Mouse (Mus musculus) CH12.LX (cell line): ENCODE results near the gene Ift81. TPM values are rescaled to one million over a fixed set of nuclear protein-coding genes. Genes with fewer than 3 reads are reported as not detected.

Source experiments
- DNase-seq: peaks from one replicate; pipeline ENCODE4 v3.0.0-alpha.2; 2013; ENCODE audit errors: extremely low read depth
- H3K27ac ChIP-seq: 2 replicates; pipeline ENCODE4 v1.5.1; 2012; ENCODE audit warnings: low read depth, mild to moderate bottlenecking, control low read depth, moderate library complexity; ENCODE audit not compliant: insufficient read depth
- H3K27me3 ChIP-seq: replicated peaks from 2 replicates; pipeline ENCODE3; 2012; ENCODE audit warnings: inconsistent platforms
- H3K36me3 ChIP-seq, 2 experiments: replicated peaks in 1 of 2; 2 replicates each; pipeline versions ENCODE3 to v1.6.1; 2012; ENCODE audit warnings: inconsistent platforms in 1 of 2, low read length in 1 of 2, mild to moderate bottlenecking in 1 of 2, mixed read lengths in 1 of 2, moderate library complexity in 1 of 2; ENCODE audit not compliant: control insufficient read depth in 1 of 2, insufficient read depth in 1 of 2
- H3K4me1 ChIP-seq, 2 experiments: 2 replicates each; pipeline ENCODE4 v1.6.1; 2012; ENCODE audit warnings: inconsistent platforms in 1 of 2, moderate library complexity in 1 of 2; ENCODE audit not compliant: insufficient read depth in 2 of 2, control insufficient read depth in 1 of 2
- H3K4me2 ChIP-seq: 2 replicates; pipeline ENCODE4 v1.6.1; 2012; ENCODE audit warnings: low read depth, mild to moderate bottlenecking, control low read depth; ENCODE audit not compliant: poor library complexity, insufficient read depth, severe bottlenecking
- H3K4me3 ChIP-seq, 3 experiments: fragments of 150-350 bp in 1 of 3; sonication (generic) in 1 of 3; replicated peaks in 1 of 3; 2 replicates each; pipeline versions ENCODE3 to v1.5.1; 2011 to 2012; ENCODE audit warnings: low read depth in 2 of 3, low read length in 2 of 3, mild to moderate bottlenecking in 2 of 3, moderate library complexity in 2 of 3, control low read depth in 1 of 3, improper control_type of control experiment in 1 of 3, inconsistent platforms in 1 of 3, mixed read lengths in 1 of 3; ENCODE audit not compliant: poor library complexity in 1 of 3
- H3K79me2 ChIP-seq: replicated peaks from 2 replicates; pipeline ENCODE4 v1.6.1; 2012; ENCODE audit warnings: mild to moderate bottlenecking, moderate library complexity; ENCODE audit not compliant: control insufficient read depth, poor library complexity, insufficient read depth, severe bottlenecking; ENCODE audit errors: extremely low read depth
- H3K9ac ChIP-seq: 2 replicates; pipeline ENCODE4 v1.6.1; 2012; ENCODE audit warnings: low read depth, mild to moderate bottlenecking, control low read depth, moderate library complexity; ENCODE audit not compliant: insufficient read depth
- H3K9me3 ChIP-seq: replicated peaks from 2 replicates; pipeline ENCODE3; 2012; ENCODE audit warnings: low read length, inconsistent platforms, mixed read lengths
- BHLHE40 ChIP-seq: IDR thresholded peaks from 2 replicates; pipeline ENCODE4 v1.6.1; 2011; ENCODE audit warnings: mild to moderate bottlenecking, low read depth, low read length, improper control_type of control experiment
- CHD1 ChIP-seq: IDR thresholded peaks from 2 replicates; pipeline ENCODE4 v1.6.1; 2012; ENCODE audit warnings: low read depth, low read length, improper control_type of control experiment, inconsistent platforms
- CHD2 ChIP-seq: IDR thresholded peaks from 2 replicates; pipeline ENCODE4 v1.6.1; 2011; ENCODE audit warnings: low read length, improper control_type of control experiment
- E2F4 ChIP-seq: IDR thresholded peaks from 2 replicates; pipeline ENCODE4 v1.6.1; 2011; ENCODE audit warnings: low read depth, low read length, improper control_type of control experiment; ENCODE audit not compliant: insufficient replicate concordance
- HCFC1 ChIP-seq: IDR thresholded peaks from 2 replicates; pipeline ENCODE4 v1.6.1; 2012; ENCODE audit warnings: low read depth, mild to moderate bottlenecking, inconsistent platforms, low read length, improper control_type of control experiment
- JUN ChIP-seq: IDR thresholded peaks from 2 replicates; pipeline ENCODE4 v1.6.1; 2011; ENCODE audit warnings: low read depth, mild to moderate bottlenecking, low read length, improper control_type of control experiment, moderate library complexity; ENCODE audit not compliant: insufficient read depth
- KAT2A ChIP-seq: IDR thresholded peaks from 2 replicates; pipeline ENCODE4 v1.6.1; 2012; ENCODE audit warnings: low read length, improper control_type of control experiment, inconsistent platforms; ENCODE audit not compliant: insufficient replicate concordance
- MAX ChIP-seq: IDR thresholded peaks from 2 replicates; pipeline ENCODE4 v1.6.1; 2011; ENCODE audit warnings: low read length, improper control_type of control experiment
- MAZ ChIP-seq: IDR thresholded peaks from 2 replicates; pipeline ENCODE4 v1.6.1; 2012; ENCODE audit warnings: low read depth, mild to moderate bottlenecking, inconsistent platforms, low read length, improper control_type of control experiment, moderate library complexity
- MXI1 ChIP-seq: IDR thresholded peaks from 2 replicates; pipeline ENCODE4 v1.6.1; 2011; ENCODE audit warnings: mild to moderate bottlenecking, low read depth, low read length, improper control_type of control experiment
- MYC ChIP-seq: IDR thresholded peaks from 2 replicates; pipeline ENCODE4 v1.6.1; 2011; ENCODE audit warnings: low read depth, mild to moderate bottlenecking, improper control_type of control experiment, low read length
- NELFE ChIP-seq: IDR thresholded peaks from 2 replicates; pipeline ENCODE4 v1.6.1; 2011; ENCODE audit warnings: low read depth, low read length, improper control_type of control experiment
- NRF1 ChIP-seq: IDR thresholded peaks from 2 replicates; pipeline ENCODE4 v1.6.1; 2014; ENCODE audit warnings: low read depth, mild to moderate bottlenecking, inconsistent platforms, low read length, improper control_type of control experiment, moderate library complexity
- POLR2A ChIP-seq: IDR thresholded peaks from 2 replicates; pipeline ENCODE4 v1.6.1; 2011; ENCODE audit warnings: low read depth, mild to moderate bottlenecking, improper control_type of control experiment, low read length
- SIN3A ChIP-seq: IDR thresholded peaks from 2 replicates; pipeline ENCODE4 v1.6.1; 2012; ENCODE audit warnings: low read length, improper control_type of control experiment, inconsistent platforms
- TBP ChIP-seq: conservative IDR thresholded peaks from 2 replicates; pipeline ENCODE4 v1.6.1; 2011; ENCODE audit warnings: low read depth, low read length, improper control_type of control experiment
- TCF12 ChIP-seq: IDR thresholded peaks from 2 replicates; pipeline ENCODE4 v1.6.1; 2014; ENCODE audit warnings: low read depth, mild to moderate bottlenecking, inconsistent platforms, low read length, improper control_type of control experiment
- UBTF ChIP-seq: IDR thresholded peaks from 2 replicates; pipeline ENCODE4 v1.6.1; 2012; ENCODE audit warnings: low read depth, mild to moderate bottlenecking, inconsistent platforms, low read length, improper control_type of control experiment, moderate library complexity
- ZC3H11A ChIP-seq: IDR thresholded peaks from 2 replicates; pipeline ENCODE4 v1.6.1; 2012; ENCODE audit warnings: low read depth, mild to moderate bottlenecking, inconsistent platforms, low read length, improper control_type of control experiment
- dilution Hi-C: fragments of 300-500 bp; cut with MboI; formaldehyde crosslinking; loops from 2 replicates; pipeline ENCODE4 v1.14.3; 2020; ENCODE audit warnings: low sequenced_read_pairs; ENCODE audit not compliant: extremely low pct_unique_long_range_greater_than_20kb, extremely low pct_ligation_motif_present
- in situ Hi-C: fragments of 300-500 bp; cut with MboI; formaldehyde crosslinking; loops from 3 replicates; pipeline ENCODE4 v1.14.3; 2019; ENCODE audit warnings: low sequenced_read_pairs, low pct_ligation_motif_present, low pct_unique_long_range_greater_than_20kb, mixed read lengths
- polyA plus RNA-seq: library from polyadenylated mRNA; unstranded; fragments of >175 nt; gene quantifications from 2 replicates; pipeline ENCODE4 v1.2.1, GENCODE M21; 2012; ENCODE audit warnings: low read depth; ENCODE audit not compliant: insufficient read length
- total RNA-seq, 2 experiments: library from RNA; depleted of rRNA; stranded (reverse); fragments of 300-350 nt in 1 of 2; fragments of >200 nt in 1 of 2; gene quantifications; 2 replicates each; pipeline ENCODE4 v1.2.3; 2012 to 2014

The Ift81 gene
- total RNA-seq (2012; rRNA removed) (3.4 and 5.0 TPM in 2 replicates), total RNA-seq (2014; rRNA removed) (4.1 and 6.4 TPM in 2 replicates), polyA plus RNA-seq (3.1 and 3.9 TPM in 2 replicates)

DNA sequence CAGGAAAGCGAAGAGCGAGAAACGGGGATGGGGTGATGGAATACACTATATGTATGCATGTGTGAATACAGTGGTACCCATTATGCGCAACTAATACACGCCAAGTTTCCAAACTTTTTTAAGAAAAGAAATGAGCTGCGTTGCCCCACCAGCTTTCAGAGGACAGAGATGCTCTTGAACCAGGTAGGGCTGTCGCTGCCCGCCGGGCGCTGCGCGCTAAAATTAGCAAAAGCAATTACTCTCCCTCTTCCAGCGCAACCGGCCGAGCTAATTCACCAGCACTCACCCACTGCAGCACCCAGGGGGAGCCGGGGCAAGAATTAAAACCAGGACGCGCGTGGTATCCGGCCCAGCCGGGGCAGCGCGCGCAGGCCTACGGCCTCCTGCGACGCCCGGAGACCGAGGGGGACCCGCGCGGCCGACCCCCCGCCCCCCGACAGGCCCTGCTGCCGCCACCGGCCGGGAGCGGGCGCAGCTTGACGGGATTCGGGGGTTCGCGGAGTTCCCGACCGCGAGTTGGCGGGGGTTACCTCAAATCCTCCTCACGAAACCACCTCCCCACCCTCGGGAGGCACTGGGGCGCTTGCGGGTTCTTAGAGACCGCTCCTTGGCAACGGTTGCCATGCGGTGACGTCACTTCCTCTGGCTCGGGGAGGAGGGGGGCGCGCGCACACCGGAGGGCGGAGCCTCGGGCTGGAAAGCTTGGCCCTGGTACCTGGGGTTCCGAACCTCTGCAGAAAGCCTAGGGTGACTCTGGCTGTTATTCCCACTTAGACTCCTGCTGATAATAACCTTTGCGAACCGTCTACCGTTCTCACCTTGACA lies at the start of gene Ift81:
Gene Ift81 (minus strand): TSS at position 611 of the 825 bp plus-strand sequence.
- in situ Hi-C loops (loop anchor here (25.0 kb wide), 1 partner anchor 102 kb away; the partner anchor contains the start of gene Atp2a2), dilution Hi-C loops (no loop called here)
- Histone ChIP-seq H3K27ac (no peak within 1 kb of the TSS), H3K9ac (peak within 1 kb of the TSS; percentile 44), H3K36me3 (no peaks in the 10 kb centered on the region), H3K4me1 (peaks cover 0 to 10% of the 10 kb centered on the region in 2 experiments; a peak in 2 of 4 replicates), H3K9me3 (no peaks in the 10 kb centered on the region), H3K4me3 (peak within 1 kb of the TSS; percentile 52 to 78 (median 69)), H3K79me2 (no peaks in the 10 kb centered on the region), H3K27me3 (no peaks in the 10 kb centered on the region), H3K4me2 (peak within 1 kb of the TSS; percentile 52)
- TF ChIP-seq SIN3A: peak; percentile 83; the same call in 1 of the 2 replicates
- no peak for TF ChIP-seq E2F4
- TF ChIP-seq MAX: peak; percentile 45; the same call in 1 of the 2 replicates
- TF ChIP-seq MXI1: peak; percentile 96
- peak; percentile 95; the same call in 1 of the 2 replicates for TF ChIP-seq MAZ
- no peak for TF ChIP-seq MYC
- TF ChIP-seq POLR2A: peak; percentile 64
- peak; percentile 43; the same call in 1 of the 2 replicates for TF ChIP-seq NELFE
- TF ChIP-seq UBTF: peak; percentile 56; the same call in 1 of the 2 replicates
- TF ChIP-seq CHD2: 0 out of 2 replicates have a peak, but pooled peaks have one; percentile 19
- TF ChIP-seq JUN: peak; percentile 43
- TF ChIP-seq TCF12: 0 out of 2 replicates have a peak, but pooled peaks have one; percentile 21
- no peak for TF ChIP-seq ZC3H11A
- no peak for TF ChIP-seq BHLHE40
- TF ChIP-seq CHD1: no peak
- TF ChIP-seq KAT2A: no peak
- peak; percentile 39 for TF ChIP-seq HCFC1
- peak; percentile 69 for TF ChIP-seq NRF1
- TF ChIP-seq TBP: no peak
- DNase-seq: peak; percentile 95

DNA sequence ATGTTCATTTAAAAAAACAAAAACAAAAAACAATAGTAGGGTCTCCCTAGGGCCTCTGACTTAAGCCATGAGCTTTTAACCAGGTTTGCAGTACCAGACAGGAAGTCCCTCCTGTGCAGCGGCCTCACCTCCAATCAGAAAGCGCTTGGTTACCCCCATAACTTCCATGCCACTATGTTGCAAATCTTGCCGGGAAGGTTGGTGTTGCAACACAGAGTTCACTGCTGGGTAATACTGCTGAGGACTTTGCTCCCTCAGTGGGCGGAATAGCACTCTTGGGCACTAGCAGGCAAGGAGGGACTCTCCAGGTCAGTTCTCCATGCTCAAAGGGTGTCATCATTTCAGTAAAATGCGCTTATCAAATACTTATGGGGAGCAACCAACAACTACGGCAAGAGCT lies 48.2 kb upstream of the Ift81 start:
- in situ Hi-C loops (no loop called here), dilution Hi-C loops (no loop called here)
- Histone ChIP-seq H3K9me3 (no peaks in the 10 kb centered on the region), H3K4me1 (0 out of 4 replicates have a peak, but pooled peaks cover 0 to 3% of the 10 kb centered on the region in 2 experiments), H3K79me2 (no peaks in the 10 kb centered on the region), H3K27me3 (no peaks in the 10 kb centered on the region), H3K27ac (no peak overlapping the region), H3K4me2 (no peak overlapping the region), H3K36me3 (no peaks in the 10 kb centered on the region), H3K9ac (no peak overlapping the region), H3K4me3 (no peak overlapping the region)
- TF ChIP-seq E2F4 (no peak), CHD2 (no peak)
- no peak for DNase-seq
